Mouse (Mus musculus) layer of hippocampus, adult 11-12 months (tissue): ENCODE results near the gene Lamtor4.

ENCODE experiments used
- DNase-seq: peaks from one replicate; pipeline ENCODE4 v3.0.0; 2022; ENCODE audit warnings: low spot score

Gene Lamtor4

GRCm38 (mm10) chr5:138299613-138300012 lies 44.3 kb downstream of the Lamtor4 start:
- no peak for DNase-seq
